Mouse (Mus musculus): Measurements from ENCODE around the gene Irgq. TPM values are rescaled to one million over a fixed set of nuclear protein-coding genes. Genes with fewer than 3 reads are reported as not detected.

The Irgq gene
- total and polyA plus RNA-seq, 2 experiments from 2014 or later, result 4.8 to 24.5 TPM

GRCm38 (mm10) chr7:24568512-24568911 is 38.0 kb downstream of the Irgq start:
- Histone ChIP-seq H3K9me3 (replicated peaks; ENCODE audit: control insufficient read depth, low read length) (no peaks in the 10 kb centered on the region), H3K27me3 (ENCODE audit: control insufficient read depth, insufficient read depth, low read length) (no peaks in the 10 kb centered on the region), H3K4me2 (ENCODE audit: low read depth, low read length) (no peak overlapping the region), H3K4me3 (ENCODE audit: low read depth, low read length) (no peak overlapping the region), H3K4me1 (ENCODE audit: control insufficient read depth, insufficient read depth) (no peaks in the 10 kb centered on the region), H3K9ac (replicated peaks; ENCODE audit: low read depth, low read length) (no peak overlapping the region), H3K36me3 (replicated peaks; ENCODE audit: control insufficient read depth, insufficient read depth, low read length) (peaks cover 34% of the 10 kb centered on the region), H3K27ac (ENCODE audit: low read depth) (no peak overlapping the region)
- TF ChIP-seq EP300 (IDR thresholded peaks at IDR 0.05; ENCODE audit: low read depth) (no peak), CTCF (IDR thresholded peaks at IDR 0.05; ENCODE audit: low read depth) (no peak)
- DNase-seq (ENCODE audit: low spot score) (no peak), ATAC-seq (ENCODE audit: insufficient read depth, low read depth) (no peak)
- 91% methylated on average over 4 of the region's 4 CpGs for WGBS

GRCm38 (mm10) chr7:24571071-24571470 is 40.6 kb downstream of the Irgq start:
- WGBS, result 67% methylated on average over 4 of the region's 4 CpGs
- Histone ChIP-seq H3K9ac (replicated peaks; ENCODE audit: low read depth, low read length) (no peak overlapping the region), H3K36me3 (replicated peaks; ENCODE audit: control insufficient read depth, insufficient read depth, low read length) (peaks cover 32% of the 10 kb centered on the region)

GRCm38 (mm10) chr7:24572455-24572854 is 42.0 kb downstream of the Irgq start:
- Histone ChIP-seq H3K9me3 (replicated peaks; ENCODE audit: control insufficient read depth, low read length) (no peaks in the 10 kb centered on the region), H3K36me3 (replicated peaks; ENCODE audit: control insufficient read depth, insufficient read depth, low read length) (peaks cover 18% of the 10 kb centered on the region), H3K27me3 (ENCODE audit: control insufficient read depth, insufficient read depth, low read length) (no peaks in the 10 kb centered on the region), H3K9ac (replicated peaks; ENCODE audit: low read depth, low read length) (no peak overlapping the region), H3K27ac (ENCODE audit: low read depth) (no peak overlapping the region), H3K4me1 (ENCODE audit: control insufficient read depth, insufficient read depth) (no peaks in the 10 kb centered on the region), H3K4me3 (ENCODE audit: low read depth, low read length) (no peak overlapping the region), H3K4me2 (ENCODE audit: low read depth, low read length) (no peak overlapping the region)
- ATAC-seq (ENCODE audit: insufficient read depth, low read depth), result no peak
- 64% methylated on average over 5 of the region's 5 CpGs for WGBS
- DNase-seq (ENCODE audit: low spot score), result no peak
- TF ChIP-seq CTCF (IDR thresholded peaks at IDR 0.05; ENCODE audit: low read depth), result peak; percentile 12; the same call in 1 of the 2 replicates
- TF ChIP-seq EP300 (IDR thresholded peaks at IDR 0.05; ENCODE audit: low read depth), result no peak

More at GRCm38 (mm10) chr7:24571071-24571470, 40.6 kb downstream of the Irgq start:
- H3K4me2 ChIP-seq (ENCODE audit: low read depth, low read length), result no peak overlapping the region
- DNase-seq (ENCODE audit: low spot score) (no peak), ATAC-seq (ENCODE audit: insufficient read depth, low read depth) (no peak)
- H3K4me3 ChIP-seq (ENCODE audit: low read depth, low read length), result no peak overlapping the region
- no peak overlapping the region for H3K27ac ChIP-seq (ENCODE audit: low read depth)
- no peaks in the 10 kb centered on the region for H3K4me1 ChIP-seq (ENCODE audit: control insufficient read depth, insufficient read depth)
- no peaks in the 10 kb centered on the region for H3K27me3 ChIP-seq (ENCODE audit: control insufficient read depth, insufficient read depth, low read length)
- no peaks in the 10 kb centered on the region for H3K9me3 ChIP-seq (replicated peaks; ENCODE audit: control insufficient read depth, low read length)
- no peak for TF ChIP-seq EP300 (IDR thresholded peaks at IDR 0.05; ENCODE audit: low read depth)
- no peak for TF ChIP-seq CTCF (IDR thresholded peaks at IDR 0.05; ENCODE audit: low read depth)

- Histone ChIP-seq H3K27ac (ENCODE audit: low read depth) (no peak overlapping the region), H3K4me1 (ENCODE audit: control insufficient read depth, insufficient read depth) (no peaks in the 10 kb centered on the region)
- 45% methylated on average over 12 of the region's 12 CpGs for WGBS
Observed at GRCm38 (mm10) chr7:24574224-24574796, 43.8 kb downstream of the Irgq start.

GRCm38 (mm10) chr7:24577811-24578210 is 47.3 kb downstream of the Irgq start:
- Histone ChIP-seq H3K9me3 (replicated peaks; ENCODE audit: control insufficient read depth, low read length) (no peaks in the 10 kb centered on the region), H3K9ac (replicated peaks; ENCODE audit: low read depth, low read length) (no peak overlapping the region), H3K27ac (ENCODE audit: low read depth) (no peak overlapping the region), H3K4me1 (ENCODE audit: control insufficient read depth, insufficient read depth) (no peaks in the 10 kb centered on the region), H3K36me3 (replicated peaks; ENCODE audit: control insufficient read depth, insufficient read depth, low read length) (no peaks in the 10 kb centered on the region), H3K27me3 (ENCODE audit: control insufficient read depth, insufficient read depth, low read length) (no peaks in the 10 kb centered on the region), H3K4me2 (ENCODE audit: low read depth, low read length) (no peak overlapping the region), H3K4me3 (ENCODE audit: low read depth, low read length) (no peak overlapping the region)
- DNase-seq (ENCODE audit: low spot score) (no peak), ATAC-seq (ENCODE audit: insufficient read depth, low read depth) (no peak)
- no peak for TF ChIP-seq CTCF (IDR thresholded peaks at IDR 0.05; ENCODE audit: low read depth)
- TF ChIP-seq EP300 (IDR thresholded peaks at IDR 0.05; ENCODE audit: low read depth), result no peak
- WGBS, result 89% methylated on average over 10 of the region's 10 CpGs

More at GRCm38 (mm10) chr7:24574224-24574796, 43.8 kb downstream of the Irgq start:
- Histone ChIP-seq H3K27me3 (ENCODE audit: control insufficient read depth, insufficient read depth, low read length) (no peaks in the 10 kb centered on the region), H3K4me3 (ENCODE audit: low read depth, low read length) (no peak overlapping the region), H3K36me3 (replicated peaks; ENCODE audit: control insufficient read depth, insufficient read depth, low read length) (no peaks in the 10 kb centered on the region; the same call in none of the 2 replicates), H3K9ac (replicated peaks; ENCODE audit: low read depth, low read length) (no peak overlapping the region), H3K9me3 (replicated peaks; ENCODE audit: control insufficient read depth, low read length) (no peaks in the 10 kb centered on the region), H3K4me2 (ENCODE audit: low read depth, low read length) (no peak overlapping the region)
- DNase-seq (ENCODE audit: low spot score) (no peak), ATAC-seq (ENCODE audit: insufficient read depth, low read depth) (no peak)
- TF ChIP-seq EP300 (IDR thresholded peaks at IDR 0.05; ENCODE audit: low read depth) (no peak), CTCF (IDR thresholded peaks at IDR 0.05; ENCODE audit: low read depth) (no peak)

GRCm38 (mm10) chr7:24584876-24585275 is 54.4 kb downstream of the Irgq start:
- Histone ChIP-seq H3K4me1 (ENCODE audit: control insufficient read depth, insufficient read depth) (no peaks in the 10 kb centered on the region), H3K4me2 (ENCODE audit: low read depth, low read length) (no peak overlapping the region), H3K9ac (replicated peaks; ENCODE audit: low read depth, low read length) (no peak overlapping the region), H3K36me3 (replicated peaks; ENCODE audit: control insufficient read depth, insufficient read depth, low read length) (no peaks in the 10 kb centered on the region), H3K27me3 (ENCODE audit: control insufficient read depth, insufficient read depth, low read length) (peaks cover 27% of the 10 kb centered on the region), H3K27ac (ENCODE audit: low read depth) (no peak overlapping the region), H3K9me3 (replicated peaks; ENCODE audit: control insufficient read depth, low read length) (no peaks in the 10 kb centered on the region), H3K4me3 (ENCODE audit: low read depth, low read length) (no peak overlapping the region)
- ATAC-seq (ENCODE audit: insufficient read depth, low read depth) (no peak), DNase-seq (ENCODE audit: low spot score) (no peak)
- 88% methylated on average over 6 of the region's 6 CpGs for WGBS
- no peak for TF ChIP-seq CTCF (IDR thresholded peaks at IDR 0.05; ENCODE audit: low read depth)

All from heart, postnatal 0 days (tissue).